Mouse (Mus musculus): ENCODE data around the gene Eps8. TPM values are rescaled to one million over a fixed set of nuclear protein-coding genes. Genes with fewer than 3 reads are reported as not detected.

Gene Eps8
- total RNA-seq (2023): 1 to 10 TPM in 1 of 2 experiments, under 1 TPM in 1; 0.73 to 2.4 TPM

DNA sequence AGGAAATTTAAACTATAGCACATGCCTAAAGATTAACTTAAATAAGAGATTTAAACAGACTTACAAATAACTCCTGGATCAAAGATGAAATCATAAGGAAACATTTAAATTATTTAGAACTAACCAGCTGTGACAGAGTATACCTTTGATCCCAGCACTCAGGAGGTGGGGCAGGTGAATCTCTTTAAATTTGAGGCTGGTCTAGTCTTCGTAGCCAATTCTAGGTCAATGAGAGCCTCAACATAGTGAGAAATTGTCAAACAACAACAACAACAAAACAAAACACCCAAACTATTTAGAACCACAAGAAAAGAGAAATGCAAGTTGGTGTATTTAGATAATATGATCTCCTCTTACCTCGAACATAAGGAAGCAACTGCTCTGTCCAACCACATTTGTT lies at the start of gene Eps8:
Eps8 (minus strand) TSS at position 101 of the 400 bp plus-strand sequence.

Other genes starting within 250 kb of the Eps8 start
- 100 to 1,000 TPM; 101 TPM for gene Strap, start 80.2 kb upstream of the Eps8 start, total RNA-seq (2023)
- gene Dera, start 99.7 kb upstream of the Eps8 start, total RNA-seq (2023): 10 to 100 TPM; 30.8 to 33.9 TPM